15 mouse cellular contexts compared by ENCODE assay signal in the genomic region with DNA sequence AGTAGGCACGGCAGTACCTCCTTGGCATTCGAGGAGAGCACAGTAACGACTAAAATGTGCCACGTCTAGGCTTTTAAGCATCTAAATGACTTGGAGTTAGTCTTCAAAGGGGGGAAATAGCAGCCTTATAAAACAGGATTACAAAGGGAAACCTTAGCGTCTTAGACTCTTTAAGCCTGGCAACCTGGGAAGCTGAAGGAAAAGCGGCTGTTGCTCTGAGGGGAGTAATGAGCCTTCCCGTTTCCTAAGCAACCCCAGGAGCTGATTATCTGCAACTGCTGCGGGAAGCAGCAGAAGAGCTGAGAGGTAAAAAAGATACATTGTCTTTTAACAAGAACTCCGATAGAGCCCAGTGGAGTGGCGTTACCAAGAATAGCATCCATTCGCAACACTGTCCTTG. TPM values are rescaled to one million over a fixed set of nuclear protein-coding genes. Genes with fewer than 3 reads are reported as not detected.
A peak's percentile ranks its signal among the peaks of the same experiment; 100 is the strongest.
DNase-seq lines count a peak whose midpoint lies in the region; ATAC-seq and TF ChIP-seq lines count a peak whose summit lies in the region.
"Had no signal": no experiment of that assay in that cellular context is flagged by ENCODE, and none has a peak within 500 bp of the region (broad histone marks: within the 10 kb centered on the region; RNA-seq: fewer than 3 reads in every experiment).

No protein-coding gene starts in this region.

- DNase-seq in hindbrain, embryonic 10.5 days (ENCODE audit: low spot score) = no peak
- DNase-seq in brain, embryonic 14.5 days (ENCODE audit: low read depth) = peak; percentile 81
- DNase-seq in forebrain, postnatal 0 days = peak; percentile 60
- DNase-seq in liver, embryonic 11.5 days (ENCODE audit: low spot score) = no peak
- no peak for DNase-seq in urinary bladder, postnatal 25 days (ENCODE audit: low spot score)
- DNase-seq: cerebellum, adult 8-10 months; gastrocnemius, postnatal 14 days; kidney, postnatal 4 days; lung, postnatal 10 days; thymus, postnatal 36 days had no signal

- H3K27ac ChIP-seq in hindbrain, embryonic 13.5 days = no peak overlapping the region
- H3K27ac ChIP-seq in hindbrain, embryonic 10.5 days = no peak overlapping the region
- H3K27ac ChIP-seq in forebrain, postnatal 0 days (ENCODE audit: low read depth, low read length) = peak overlapping the region; percentile 57
- H3K27ac ChIP-seq in neural tube, embryonic 13.5 days (replicated peaks) = no peak overlapping the region
- no peak overlapping the region for H3K27ac ChIP-seq in liver, embryonic 11.5 days (ENCODE audit: low read depth, low read length)
- H3K27ac ChIP-seq: liver, embryonic 12.5 days had no signal

- ATAC-seq in hindbrain, embryonic 13.5 days (ENCODE audit: low FRiP score) = peak; percentile 67
- ATAC-seq in forebrain, postnatal 0 days = peak; percentile 77
- peak; percentile 44; the same call in 1 of the 2 replicates for ATAC-seq in neural tube, embryonic 13.5 days (ENCODE audit: low read depth)
- ATAC-seq in liver, embryonic 11.5 days (replicated peaks; ENCODE audit: low FRiP score) = no peak
- ATAC-seq: CD4-positive, CD25-positive, alpha-beta regulatory T cell, adult 4 months; liver, embryonic 12.5 days had no signal

- H3K36me3 ChIP-seq in hindbrain, embryonic 13.5 days = no peaks in the 10 kb centered on the region
- no peaks in the 10 kb centered on the region for H3K36me3 ChIP-seq in hindbrain, embryonic 10.5 days
- no peaks in the 10 kb centered on the region for H3K36me3 ChIP-seq in forebrain, postnatal 0 days (ENCODE audit: insufficient read depth)
- no peaks in the 10 kb centered on the region for H3K36me3 ChIP-seq in neural tube, embryonic 13.5 days
- no peaks in the 10 kb centered on the region for H3K36me3 ChIP-seq in liver, embryonic 11.5 days (ENCODE audit: control insufficient read depth, insufficient read depth, low read length)
- H3K36me3 ChIP-seq: liver, embryonic 12.5 days had no signal

- TF ChIP-seq CTCF in brain, embryonic 14.5 days (IDR thresholded peaks at IDR 0.05; ENCODE audit: borderline replicate concordance, extremely low read depth, insufficient read depth, insufficient read length) = no peak
- TF ChIP-seq CTCF in forebrain, postnatal 0 days (IDR thresholded peaks at IDR 0.05; ENCODE audit: low read depth) = no peak

- WGBS in hindbrain, embryonic 13.5 days = 22% methylated on average over 11 of the region's 11 CpGs
- 34% methylated on average over 11 of the region's 11 CpGs for WGBS in hindbrain, embryonic 10.5 days
- WGBS in forebrain, postnatal 0 days = 5% methylated on average over 11 of the region's 11 CpGs
- 17% methylated on average over 11 of the region's 11 CpGs for WGBS in neural tube, embryonic 13.5 days
- WGBS in liver, embryonic 11.5 days = 48% methylated on average over 11 of the region's 11 CpGs

- H3K9ac ChIP-seq in hindbrain, embryonic 13.5 days = no peak overlapping the region
- H3K9ac ChIP-seq in forebrain, postnatal 0 days = peak overlapping the region; percentile 22; the same call in 1 of the 2 replicates
- no peak overlapping the region for H3K9ac ChIP-seq in neural tube, embryonic 13.5 days
- no peak overlapping the region for H3K9ac ChIP-seq in liver, embryonic 11.5 days (ENCODE audit: low read depth, low read length)
- H3K9ac ChIP-seq: liver, embryonic 12.5 days had no signal

- peaks cover 13% of the 10 kb centered on the region; the same call in 1 of the 2 replicates for H3K27me3 ChIP-seq in hindbrain, embryonic 13.5 days
- H3K27me3 ChIP-seq in hindbrain, embryonic 10.5 days (ENCODE audit: insufficient read depth, poor library complexity, severe bottlenecking) = no peaks in the 10 kb centered on the region
- H3K27me3 ChIP-seq in forebrain, postnatal 0 days (ENCODE audit: insufficient read depth, low read length) = no peaks in the 10 kb centered on the region
- H3K27me3 ChIP-seq in neural tube, embryonic 13.5 days = peaks cover 6% of the 10 kb centered on the region; the same call in 1 of the 2 replicates
- H3K27me3 ChIP-seq in liver, embryonic 11.5 days (replicated peaks; ENCODE audit: control insufficient read depth, insufficient read depth, low read length) = 0 out of 2 replicates have a peak, but pooled peaks cover 3% of the 10 kb centered on the region
- H3K27me3 ChIP-seq: liver, embryonic 12.5 days had no signal

- H3K4me1 ChIP-seq in hindbrain, embryonic 13.5 days (replicated peaks) = peaks cover 11% of the 10 kb centered on the region
- peaks cover 12% of the 10 kb centered on the region for H3K4me1 ChIP-seq in hindbrain, embryonic 10.5 days (replicated peaks)
- H3K4me1 ChIP-seq in forebrain, postnatal 0 days (ENCODE audit: insufficient read depth) = 0 out of 2 replicates have a peak, but pooled peaks cover 7% of the 10 kb centered on the region
- H3K4me1 ChIP-seq in neural tube, embryonic 13.5 days (replicated peaks) = peaks cover 18% of the 10 kb centered on the region
- no peaks in the 10 kb centered on the region for H3K4me1 ChIP-seq in liver, embryonic 11.5 days (replicated peaks; ENCODE audit: control insufficient read depth, insufficient read depth, low read length)

- H3K4me3 ChIP-seq in hindbrain, embryonic 13.5 days = 0 out of 2 replicates have a peak overlapping the region, but pooled peaks have one; percentile 1
- H3K4me3 ChIP-seq in hindbrain, embryonic 10.5 days = no peak overlapping the region
- peak overlapping the region; percentile 16 for H3K4me3 ChIP-seq in forebrain, postnatal 0 days (ENCODE audit: low read depth, low read length)
- no peak overlapping the region for H3K4me3 ChIP-seq in neural tube, embryonic 13.5 days
- H3K4me3 ChIP-seq in liver, embryonic 11.5 days (ENCODE audit: low read depth, low read length) = no peak overlapping the region
- H3K4me3 ChIP-seq: erythroblast, embryonic 14.5 days; liver, embryonic 12.5 days had no signal

- peak overlapping the region; percentile 40 for H3K4me2 ChIP-seq in hindbrain, embryonic 13.5 days
- peak overlapping the region; percentile 35 for H3K4me2 ChIP-seq in forebrain, postnatal 0 days (ENCODE audit: low read depth)
- H3K4me2 ChIP-seq in neural tube, embryonic 13.5 days = peak overlapping the region; percentile 41
- H3K4me2 ChIP-seq in liver, embryonic 11.5 days = no peak overlapping the region
- H3K4me2 ChIP-seq: liver, embryonic 12.5 days had no signal

- no peak for TF ChIP-seq POLR2A in brain, embryonic 14.5 days (IDR thresholded peaks at IDR 0.05; ENCODE audit: borderline replicate concordance, extremely low read depth, insufficient read depth, insufficient read length, poor library complexity, severe bottlenecking)

- no peaks in the 10 kb centered on the region for H3K9me3 ChIP-seq in hindbrain, embryonic 13.5 days
- H3K9me3 ChIP-seq in hindbrain, embryonic 10.5 days = peaks cover 4% of the 10 kb centered on the region; the same call in 1 of the 2 replicates
- H3K9me3 ChIP-seq in forebrain, postnatal 0 days (ENCODE audit: low read length) = no peaks in the 10 kb centered on the region
- H3K9me3 ChIP-seq in neural tube, embryonic 13.5 days = no peaks in the 10 kb centered on the region
- H3K9me3 ChIP-seq in liver, embryonic 11.5 days (ENCODE audit: control insufficient read depth, low read length) = no peaks in the 10 kb centered on the region
- H3K9me3 ChIP-seq: liver, embryonic 12.5 days had no signal

RNA-seq across cellular contexts. Expression of a gene that starts 19.5 kb away (rescaled TPM):
- 0.93 and 1.6 TPM in 2 replicates for polyA plus RNA-seq in hindbrain, embryonic 13.5 days (2015; fragmentation: Nextera tagmentation; extraction: Ambion mirVana)
- polyA plus RNA-seq in hindbrain, embryonic 10.5 days (2016; fragmentation: Nextera tagmentation; extraction: Ambion mirVana) = 1.1 TPM in 2 replicates
- 0.69 and 0.98 TPM in 2 replicates for polyA plus RNA-seq in brain, embryonic 14.5 days (2012; rRNA removed)
- 3.0 TPM in 2 replicates for total RNA-seq in forebrain, postnatal 0 days (2014; rRNA removed)
- polyA plus RNA-seq in forebrain, postnatal 0 days (2015; fragmentation: Nextera tagmentation; extraction: Ambion mirVana) = 2.4 and 3.1 TPM in 2 replicates
- polyA plus RNA-seq in neural tube, embryonic 13.5 days (2015; fragmentation: Nextera tagmentation; extraction: Ambion mirVana) = 1.0 and 1.4 TPM in 2 replicates
- polyA plus RNA-seq in liver, embryonic 11.5 days (2014; fragmentation: Nextera tagmentation; extraction: Ambion mirVana) = 0.34 and 0.42 TPM in 2 replicates
- polyA plus RNA-seq: erythroblast, embryonic 14.5 days had no signal

RNA-seq across cellular contexts. Expression of a gene that starts 26.0 kb away (rescaled TPM):
- polyA plus RNA-seq in hindbrain, embryonic 13.5 days (2015; fragmentation: Nextera tagmentation; extraction: Ambion mirVana) = 15.1 and 16.2 TPM in 2 replicates
- 7.8 and 10.7 TPM in 2 replicates for polyA plus RNA-seq in hindbrain, embryonic 10.5 days (2016; fragmentation: Nextera tagmentation; extraction: Ambion mirVana)
- polyA plus RNA-seq in brain, embryonic 14.5 days (2012; rRNA removed) = 6.1 and 7.4 TPM in 2 replicates
- 6.1 and 9.2 TPM in 2 replicates for total RNA-seq in forebrain, postnatal 0 days (2014; rRNA removed)
- 5.3 and 7.2 TPM in 2 replicates for polyA plus RNA-seq in forebrain, postnatal 0 days (2015; fragmentation: Nextera tagmentation; extraction: Ambion mirVana)
- polyA plus RNA-seq in neural tube, embryonic 13.5 days (2015; fragmentation: Nextera tagmentation; extraction: Ambion mirVana) = 15.0 and 15.9 TPM in 2 replicates
- polyA plus RNA-seq in liver, embryonic 11.5 days (2014; fragmentation: Nextera tagmentation; extraction: Ambion mirVana) = 3.4 and 3.6 TPM in 2 replicates
- polyA plus RNA-seq: erythroblast, embryonic 14.5 days had no signal

Comparison
In these comparisons a context has a peak if more than half of its experiments do, and no peak if none do; other contexts are left out.
1. H3K4me3 ChIP-seq: peak in hindbrain, embryonic 13.5 days (single experiment) and forebrain, postnatal 0 days (single experiment); none in hindbrain, embryonic 10.5 days (single experiment), neural tube, embryonic 13.5 days (single experiment) and liver, embryonic 11.5 days (single experiment).
2. DNase-seq: peak in brain, embryonic 14.5 days (single experiment) and forebrain, postnatal 0 days (single experiment); none in hindbrain, embryonic 10.5 days (single experiment), liver, embryonic 11.5 days (single experiment) and urinary bladder, postnatal 25 days (single experiment).